Comparison of ENCODE assay signal across 8 mouse cellular contexts in genomic region chr11:94676308-94676707, GRCm38 (mm10). TPM values are rescaled to one million over a fixed set of nuclear protein-coding genes. Genes with fewer than 3 reads are reported as not detected.
DNase-seq lines count a peak whose midpoint lies in the region; ATAC-seq lines count a peak whose summit lies in the region.

No protein-coding gene starts in this region.

- H3K36me3 ChIP-seq in heart, embryonic 12.5 days, result no peaks in the 10 kb centered on the region
- no peaks in the 10 kb centered on the region for H3K36me3 ChIP-seq in hindbrain, embryonic 13.5 days
- no peaks in the 10 kb centered on the region for H3K36me3 ChIP-seq in midbrain, embryonic 12.5 days

- peak overlapping the region; percentile 88 for H3K4me2 ChIP-seq in heart, embryonic 12.5 days
- peak overlapping the region; percentile 70 for H3K4me2 ChIP-seq in hindbrain, embryonic 13.5 days
- peak overlapping the region; percentile 86 for H3K4me2 ChIP-seq in midbrain, embryonic 12.5 days (replicated peaks)

- H3K27ac ChIP-seq in heart, embryonic 12.5 days (ENCODE audit: poor library complexity, severe bottlenecking), result no peak overlapping the region
- no peak overlapping the region for H3K27ac ChIP-seq in hindbrain, embryonic 13.5 days
- 0 out of 2 replicates have a peak overlapping the region, but pooled peaks have one; percentile 86 for H3K27ac ChIP-seq in midbrain, embryonic 12.5 days (replicated peaks)

- 41% methylated on average over 4 of the region's 4 CpGs for WGBS in heart, embryonic 12.5 days
- 40% methylated on average over 4 of the region's 4 CpGs for WGBS in hindbrain, embryonic 13.5 days
- 45% methylated on average over 4 of the region's 4 CpGs for WGBS in midbrain, embryonic 12.5 days

- no peaks in the 10 kb centered on the region for H3K27me3 ChIP-seq in heart, embryonic 12.5 days (replicated peaks)
- no peaks in the 10 kb centered on the region for H3K27me3 ChIP-seq in hindbrain, embryonic 13.5 days
- H3K27me3 ChIP-seq in midbrain, embryonic 12.5 days, result no peaks in the 10 kb centered on the region

- no peak for DNase-seq in heart, adult 9 months (ENCODE audit: low spot score in 2 of 2)
- peak; percentile 16 for DNase-seq in MN1 (ENCODE audit: low spot score)
- DNase-seq in testis, postnatal 10 days (ENCODE audit: low spot score), result no peak
- DNase-seq in kidney, adult 18-20 months, result no peak

- H3K4me1 ChIP-seq in heart, embryonic 12.5 days (replicated peaks), result peaks cover 27% of the 10 kb centered on the region
- peaks cover 47% of the 10 kb centered on the region for H3K4me1 ChIP-seq in hindbrain, embryonic 13.5 days (replicated peaks)
- peaks cover 29% of the 10 kb centered on the region for H3K4me1 ChIP-seq in midbrain, embryonic 12.5 days

- H3K9me3 ChIP-seq in heart, embryonic 12.5 days (replicated peaks), result no peaks in the 10 kb centered on the region
- no peaks in the 10 kb centered on the region for H3K9me3 ChIP-seq in hindbrain, embryonic 13.5 days
- no peaks in the 10 kb centered on the region for H3K9me3 ChIP-seq in midbrain, embryonic 12.5 days

- H3K9ac ChIP-seq in heart, embryonic 12.5 days, result peak overlapping the region; percentile 96
- peak overlapping the region; percentile 95 for H3K9ac ChIP-seq in hindbrain, embryonic 13.5 days
- H3K9ac ChIP-seq in midbrain, embryonic 12.5 days (replicated peaks), result peak overlapping the region; percentile 95

- no peak for ATAC-seq in heart, embryonic 12.5 days (ENCODE audit: insufficient number of reproducible peaks, low FRiP score)
- ATAC-seq in hindbrain, embryonic 13.5 days (ENCODE audit: low FRiP score), result peak; percentile 2; the same call in 1 of the 2 replicates
- 0 out of 2 replicates have a peak, but pooled peaks have one; percentile 11 for ATAC-seq in midbrain, embryonic 12.5 days (ENCODE audit: low FRiP score, low read depth)
- no peak for ATAC-seq in erythroid progenitor cell, adult 5-6 weeks (replicated peaks; ENCODE audit: low FRiP score, poor library complexity, severe bottlenecking)

- H3K4me3 ChIP-seq in heart, embryonic 12.5 days, result peak overlapping the region; percentile 96
- H3K4me3 ChIP-seq in hindbrain, embryonic 13.5 days, result peak overlapping the region; percentile 93
- peak overlapping the region; percentile 89 for H3K4me3 ChIP-seq in midbrain, embryonic 12.5 days

RNA-seq across cellular contexts. Expression of gene Xylt2, which starts 1.0 kb away (rescaled TPM):
- 16.4 and 17.8 TPM in 2 replicates for polyA plus RNA-seq in heart, embryonic 12.5 days (2016; fragmentation: Nextera tagmentation; extraction: Ambion mirVana)
- polyA plus RNA-seq in hindbrain, embryonic 13.5 days (2015; fragmentation: Nextera tagmentation; extraction: Ambion mirVana), result 12.2 TPM in 2 replicates
- 17.2 and 18.8 TPM in 2 replicates for polyA plus RNA-seq in midbrain, embryonic 12.5 days (2016; fragmentation: Nextera tagmentation; extraction: Ambion mirVana)
- total RNA-seq in erythroid progenitor cell, adult 5-6 weeks (2015; ENCODE audit: low replicate concordance), result 1.1 and 2.5 TPM in 2 replicates
- 0.51 and 2.9 TPM in 2 replicates for total RNA-seq in erythroid progenitor cell, adult 5-6 weeks (2017; ENCODE audit: low replicate concordance)

RNA-seq across cellular contexts. Expression of gene Eme1, which starts 22.5 kb away (rescaled TPM):
- 15.3 and 15.9 TPM in 2 replicates for polyA plus RNA-seq in heart, embryonic 12.5 days (2016; fragmentation: Nextera tagmentation; extraction: Ambion mirVana)
- polyA plus RNA-seq in hindbrain, embryonic 13.5 days (2015; fragmentation: Nextera tagmentation; extraction: Ambion mirVana), result 6.2 and 6.4 TPM in 2 replicates
- 32.9 and 33.5 TPM in 2 replicates for polyA plus RNA-seq in midbrain, embryonic 12.5 days (2016; fragmentation: Nextera tagmentation; extraction: Ambion mirVana)
- total RNA-seq in erythroid progenitor cell, adult 5-6 weeks (2015; ENCODE audit: low replicate concordance), result 3.4 and 15.9 TPM in 2 replicates
- 29.4 and 34.9 TPM in 2 replicates for total RNA-seq in erythroid progenitor cell, adult 5-6 weeks (2017; ENCODE audit: low replicate concordance)

RNA-seq across cellular contexts. Expression of gene Mrpl27, which starts 22.7 kb away (rescaled TPM):
- polyA plus RNA-seq in heart, embryonic 12.5 days (2016; fragmentation: Nextera tagmentation; extraction: Ambion mirVana), result 123 and 128 TPM in 2 replicates
- polyA plus RNA-seq in hindbrain, embryonic 13.5 days (2015; fragmentation: Nextera tagmentation; extraction: Ambion mirVana), result 144 and 152 TPM in 2 replicates
- polyA plus RNA-seq in midbrain, embryonic 12.5 days (2016; fragmentation: Nextera tagmentation; extraction: Ambion mirVana), result 130 and 131 TPM in 2 replicates
- total RNA-seq in erythroid progenitor cell, adult 5-6 weeks (2015; ENCODE audit: low replicate concordance), result 16.8 and 20.9 TPM in 2 replicates
- 24.5 and 27.2 TPM in 2 replicates for total RNA-seq in erythroid progenitor cell, adult 5-6 weeks (2017; ENCODE audit: low replicate concordance)

RNA-seq across cellular contexts. Expression of gene Gm11541, which starts 28.0 kb away (rescaled TPM):
- polyA plus RNA-seq in heart, embryonic 12.5 days (2016; fragmentation: Nextera tagmentation; extraction: Ambion mirVana), result not detected in 2 replicates
- polyA plus RNA-seq in hindbrain, embryonic 13.5 days (2015; fragmentation: Nextera tagmentation; extraction: Ambion mirVana), result 0.09 and 0.12 TPM in 2 replicates
- not detected in 2 replicates for polyA plus RNA-seq in midbrain, embryonic 12.5 days (2016; fragmentation: Nextera tagmentation; extraction: Ambion mirVana)
- total RNA-seq in erythroid progenitor cell, adult 5-6 weeks (2015; ENCODE audit: low replicate concordance), result not detected in 2 replicates
- total RNA-seq in erythroid progenitor cell, adult 5-6 weeks (2017; ENCODE audit: low replicate concordance), result not detected in 2 replicates

RNA-seq across cellular contexts. Expression of gene Lrrc59, which starts 46.7 kb away (rescaled TPM):
- polyA plus RNA-seq in heart, embryonic 12.5 days (2016; fragmentation: Nextera tagmentation; extraction: Ambion mirVana), result 178 and 180 TPM in 2 replicates
- 155 and 163 TPM in 2 replicates for polyA plus RNA-seq in hindbrain, embryonic 13.5 days (2015; fragmentation: Nextera tagmentation; extraction: Ambion mirVana)
- polyA plus RNA-seq in midbrain, embryonic 12.5 days (2016; fragmentation: Nextera tagmentation; extraction: Ambion mirVana), result 215 and 222 TPM in 2 replicates
- 11.3 and 20.2 TPM in 2 replicates for total RNA-seq in erythroid progenitor cell, adult 5-6 weeks (2015; ENCODE audit: low replicate concordance)
- total RNA-seq in erythroid progenitor cell, adult 5-6 weeks (2017; ENCODE audit: low replicate concordance), result 15.8 and 16.4 TPM in 2 replicates

Comparison
In these comparisons a context has a peak if more than half of its experiments do, and no peak if none do; other contexts are left out.
1. ATAC-seq: peak in hindbrain, embryonic 13.5 days (single experiment) and midbrain, embryonic 12.5 days (single experiment); none in heart, embryonic 12.5 days (single experiment) and erythroid progenitor cell, adult 5-6 weeks (single experiment).
2. Peak in every context shown above with its lines, with median percentiles within 50 percentile points of each other: H3K4me2 ChIP-seq, H3K4me3 ChIP-seq and H3K9ac ChIP-seq.